Mouse (Mus musculus): ENCODE data around the gene Raph1.
"Not testable (repeated sequence)": the region's sequence is repeated elsewhere in the genome, so short reads cannot be mapped to it uniquely, and the experiment has no call there.

Raph1 gene

GRCm38 (mm10) chr1:60564691-60565090 is 2.2 kb downstream of the Raph1 start:
- DNase-seq = no peak

GRCm38 (mm10) chr1:60563021-60563420 is 3.9 kb downstream of the Raph1 start:
- no peak for DNase-seq

- no peak for DNase-seq
Measured at GRCm38 (mm10) chr1:60543681-60544080, 23.2 kb downstream of the Raph1 start.

- no peak for DNase-seq
Measured at GRCm38 (mm10) chr1:60539272-60539671, 27.6 kb downstream of the Raph1 start.

GRCm38 (mm10) chr1:60534932-60535331 is 32.0 kb downstream of the Raph1 start:
- DNase-seq = peak; percentile 18

GRCm38 (mm10) chr1:60530636-60531035 is 36.3 kb downstream of the Raph1 start:
- no peak for DNase-seq

- no peak for DNase-seq
Measured at GRCm38 (mm10) chr1:60530107-60530506, 36.8 kb downstream of the Raph1 start.

- DNase-seq = no peak
Measured at GRCm38 (mm10) chr1:60510584-60510983, 56.3 kb downstream of the Raph1 start.

GRCm38 (mm10) chr1:60503456-60503855 is 63.4 kb downstream of the Raph1 start:
- no peak for DNase-seq

GRCm38 (mm10) chr1:60493421-60493820 is 73.5 kb downstream of the Raph1 start:
- DNase-seq = no peak

GRCm38 (mm10) chr1:60492404-60492803 is 74.5 kb downstream of the Raph1 start:
- DNase-seq = no peak

- DNase-seq = no peak
Measured at GRCm38 (mm10) chr1:60490510-60490909, 76.4 kb downstream of the Raph1 start.

- DNase-seq = no peak
Measured at GRCm38 (mm10) chr1:60489660-60490059, 77.2 kb downstream of the Raph1 start.

GRCm38 (mm10) chr1:60488635-60489034 is 78.3 kb downstream of the Raph1 start:
- no peak for DNase-seq

- no peak for DNase-seq
Measured at GRCm38 (mm10) chr1:60485649-60486048, 81.3 kb downstream of the Raph1 start.

GRCm38 (mm10) chr1:60482881-60483280 is 84.0 kb downstream of the Raph1 start:
- no peak for DNase-seq

GRCm38 (mm10) chr1:60481561-60481960 is 85.3 kb downstream of the Raph1 start:
- DNase-seq = no peak

GRCm38 (mm10) chr1:60470541-60470940 is 96.4 kb downstream of the Raph1 start:
- no peak for DNase-seq

GRCm38 (mm10) chr1:60469491-60469890 is 97.4 kb downstream of the Raph1 start:
- no peak for DNase-seq

- no peak for DNase-seq
Measured at GRCm38 (mm10) chr1:60460623-60461022, 106.3 kb downstream of the Raph1 start.

- DNase-seq = no peak
Measured at GRCm38 (mm10) chr1:60449896-60450295, 117.0 kb downstream of the Raph1 start.

GRCm38 (mm10) chr1:60447067-60447466 is 119.8 kb downstream of the Raph1 start:
- DNase-seq = no peak

- not testable (repeated sequence) for DNase-seq
Measured at GRCm38 (mm10) chr1:60441438-60441837, 125.5 kb downstream of the Raph1 start.

- DNase-seq = no peak
Measured at GRCm38 (mm10) chr1:60432497-60432896, 134.4 kb downstream of the Raph1 start.

All from right cerebral cortex, postnatal 4 days (tissue).